Mouse (Mus musculus): ENCODE data around the gene Car12. TPM values are rescaled to one million over a fixed set of nuclear protein-coding genes. Genes with fewer than 3 reads are reported as not detected.

The Car12 gene
- polyA plus RNA-seq (2014; fragmentation: Nextera tagmentation; extraction: Ambion mirVana), result 0.21 and 0.44 TPM in 2 replicates

GRCm38 (mm10) chr9:66713135-66714021, at the start of gene Car12:
Gene Car12 (plus strand): TSS chr9:66713686.
- Histone ChIP-seq H3K4me2 (peak within 1 kb of the TSS; percentile 84), H3K9me3 (ENCODE audit: control insufficient read depth, low read length) (no peaks in the 10 kb centered on the region), H3K27ac (ENCODE audit: low read depth, low read length) (no peak within 1 kb of the TSS), H3K4me3 (ENCODE audit: low read depth, low read length) (peak within 1 kb of the TSS; percentile 46), H3K27me3 (replicated peaks; ENCODE audit: control insufficient read depth, insufficient read depth, low read length) (peaks cover 35% of the 10 kb centered on the region), H3K4me1 (replicated peaks; ENCODE audit: control insufficient read depth, insufficient read depth, low read length) (peaks cover 5% of the 10 kb centered on the region; the same call in 1 of the 2 replicates), H3K36me3 (ENCODE audit: control insufficient read depth, insufficient read depth, low read length) (no peaks in the 10 kb centered on the region), H3K9ac (ENCODE audit: low read depth, low read length) (peak within 1 kb of the TSS; percentile 41)
- 8% methylated on average over 29 of the region's 29 CpGs for WGBS
- ATAC-seq (replicated peaks; ENCODE audit: low FRiP score) (peak; percentile 36), DNase-seq (ENCODE audit: low spot score) (peak; percentile 53)

GRCm38 (mm10) chr9:66663764-66664163, 49.7 kb upstream of the Car12 start:
- Histone ChIP-seq H3K4me1 (replicated peaks; ENCODE audit: control insufficient read depth, insufficient read depth, low read length) (no peaks in the 10 kb centered on the region), H3K27me3 (replicated peaks; ENCODE audit: control insufficient read depth, insufficient read depth, low read length) (no peaks in the 10 kb centered on the region), H3K4me2 (no peak overlapping the region), H3K27ac (ENCODE audit: low read depth, low read length) (no peak overlapping the region), H3K36me3 (ENCODE audit: control insufficient read depth, insufficient read depth, low read length) (no peaks in the 10 kb centered on the region), H3K9me3 (ENCODE audit: control insufficient read depth, low read length) (no peaks in the 10 kb centered on the region), H3K4me3 (ENCODE audit: low read depth, low read length) (no peak overlapping the region), H3K9ac (ENCODE audit: low read depth, low read length) (no peak overlapping the region)
- 75% methylated on average over 3 of the region's 3 CpGs for WGBS
- DNase-seq (ENCODE audit: low spot score) (no peak), ATAC-seq (replicated peaks; ENCODE audit: low FRiP score) (no peak)

DNA sequence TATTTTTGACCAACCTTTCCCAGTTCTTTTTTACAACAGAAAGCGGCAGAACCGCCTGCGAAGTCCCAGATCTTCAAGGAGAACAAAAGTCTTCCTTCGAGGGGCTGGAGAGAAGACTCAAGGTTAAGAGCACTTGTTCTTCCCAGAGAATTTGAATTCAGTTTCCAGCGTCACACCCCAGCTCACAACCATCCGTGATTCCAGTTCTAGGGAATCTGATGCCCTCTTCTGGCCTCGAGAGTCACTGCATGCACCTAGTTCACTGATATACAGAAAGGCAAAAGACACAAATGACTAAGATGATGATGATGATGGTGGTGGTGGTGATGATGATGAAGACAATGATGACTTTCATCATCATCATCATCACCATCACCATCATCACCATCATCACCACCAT, 48.9 kb upstream of the Car12 start:
- H3K27ac ChIP-seq (ENCODE audit: low read depth, low read length), result no peak overlapping the region
- no peaks in the 10 kb centered on the region for H3K4me1 ChIP-seq (replicated peaks; ENCODE audit: control insufficient read depth, insufficient read depth, low read length)
- DNase-seq (ENCODE audit: low spot score) (no peak), ATAC-seq (replicated peaks; ENCODE audit: low FRiP score) (no peak)
- no peaks in the 10 kb centered on the region for H3K36me3 ChIP-seq (ENCODE audit: control insufficient read depth, insufficient read depth, low read length)
- H3K9ac ChIP-seq (ENCODE audit: low read depth, low read length), result no peak overlapping the region
- WGBS, result 78% methylated on average over 7 of the region's 7 CpGs
- no peak overlapping the region for H3K4me2 ChIP-seq
- no peak overlapping the region for H3K4me3 ChIP-seq (ENCODE audit: low read depth, low read length)
- H3K9me3 ChIP-seq (ENCODE audit: control insufficient read depth, low read length), result no peaks in the 10 kb centered on the region
- H3K27me3 ChIP-seq (replicated peaks; ENCODE audit: control insufficient read depth, insufficient read depth, low read length), result no peaks in the 10 kb centered on the region

DNA sequence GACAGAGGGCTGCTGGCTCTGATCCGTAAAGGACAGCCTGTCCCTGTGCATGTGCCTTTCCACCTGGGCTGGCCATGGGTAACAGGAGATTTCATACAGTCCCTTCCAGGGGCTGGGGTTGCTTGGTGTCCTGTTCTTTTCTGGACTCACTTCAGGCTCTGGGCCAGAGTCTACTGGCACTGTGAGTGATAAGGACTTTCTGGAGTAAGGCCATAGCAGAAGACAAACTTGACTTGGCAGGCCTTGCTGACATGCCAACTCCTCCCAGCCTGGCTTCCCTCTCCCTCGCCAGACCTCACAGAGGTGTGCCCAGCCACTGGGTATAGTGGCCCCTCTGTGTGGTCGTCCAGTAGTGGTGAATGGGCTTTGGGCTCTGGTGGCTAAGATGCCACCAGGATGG, 47.3 kb upstream of the Car12 start:
- Histone ChIP-seq H3K4me2 (no peak overlapping the region), H3K9me3 (ENCODE audit: control insufficient read depth, low read length) (no peaks in the 10 kb centered on the region), H3K27ac (ENCODE audit: low read depth, low read length) (no peak overlapping the region), H3K27me3 (replicated peaks; ENCODE audit: control insufficient read depth, insufficient read depth, low read length) (no peaks in the 10 kb centered on the region), H3K4me3 (ENCODE audit: low read depth, low read length) (no peak overlapping the region), H3K36me3 (ENCODE audit: control insufficient read depth, insufficient read depth, low read length) (no peaks in the 10 kb centered on the region), H3K4me1 (replicated peaks; ENCODE audit: control insufficient read depth, insufficient read depth, low read length) (no peaks in the 10 kb centered on the region), H3K9ac (ENCODE audit: low read depth, low read length) (no peak overlapping the region)
- no peak for ATAC-seq (replicated peaks; ENCODE audit: low FRiP score)
- 73% methylated on average over 3 of the region's 3 CpGs for WGBS
- no peak for DNase-seq (ENCODE audit: low spot score)

- Histone ChIP-seq H3K27ac (ENCODE audit: low read depth, low read length) (no peak overlapping the region), H3K36me3 (ENCODE audit: control insufficient read depth, insufficient read depth, low read length) (no peaks in the 10 kb centered on the region), H3K9ac (ENCODE audit: low read depth, low read length) (no peak overlapping the region), H3K4me1 (replicated peaks; ENCODE audit: control insufficient read depth, insufficient read depth, low read length) (no peaks in the 10 kb centered on the region), H3K4me2 (no peak overlapping the region), H3K9me3 (ENCODE audit: control insufficient read depth, low read length) (no peaks in the 10 kb centered on the region), H3K27me3 (replicated peaks; ENCODE audit: control insufficient read depth, insufficient read depth, low read length) (no peaks in the 10 kb centered on the region), H3K4me3 (ENCODE audit: low read depth, low read length) (no peak overlapping the region)
- DNase-seq (ENCODE audit: low spot score) (no peak), ATAC-seq (replicated peaks; ENCODE audit: low FRiP score) (no peak)
- WGBS, result 79% methylated on average over 6 of the region's 6 CpGs
These were observed 46.4 kb upstream of the Car12 start for GRCm38 (mm10) chr9:66667046-66667445.

- no peak for DNase-seq (ENCODE audit: low spot score)
- Histone ChIP-seq H3K27ac (ENCODE audit: low read depth, low read length) (no peak overlapping the region), H3K36me3 (ENCODE audit: control insufficient read depth, insufficient read depth, low read length) (no peaks in the 10 kb centered on the region), H3K9me3 (ENCODE audit: control insufficient read depth, low read length) (no peaks in the 10 kb centered on the region), H3K27me3 (replicated peaks; ENCODE audit: control insufficient read depth, insufficient read depth, low read length) (no peaks in the 10 kb centered on the region), H3K4me3 (ENCODE audit: low read depth, low read length) (no peak overlapping the region), H3K9ac (ENCODE audit: low read depth, low read length) (no peak overlapping the region), H3K4me1 (replicated peaks; ENCODE audit: control insufficient read depth, insufficient read depth, low read length) (no peaks in the 10 kb centered on the region), H3K4me2 (no peak overlapping the region)
- no peak for ATAC-seq (replicated peaks; ENCODE audit: low FRiP score)
- 84% methylated on average over 4 of the region's 4 CpGs for WGBS
These were observed 45.6 kb upstream of the Car12 start for GRCm38 (mm10) chr9:66667868-66668267.

DNA sequence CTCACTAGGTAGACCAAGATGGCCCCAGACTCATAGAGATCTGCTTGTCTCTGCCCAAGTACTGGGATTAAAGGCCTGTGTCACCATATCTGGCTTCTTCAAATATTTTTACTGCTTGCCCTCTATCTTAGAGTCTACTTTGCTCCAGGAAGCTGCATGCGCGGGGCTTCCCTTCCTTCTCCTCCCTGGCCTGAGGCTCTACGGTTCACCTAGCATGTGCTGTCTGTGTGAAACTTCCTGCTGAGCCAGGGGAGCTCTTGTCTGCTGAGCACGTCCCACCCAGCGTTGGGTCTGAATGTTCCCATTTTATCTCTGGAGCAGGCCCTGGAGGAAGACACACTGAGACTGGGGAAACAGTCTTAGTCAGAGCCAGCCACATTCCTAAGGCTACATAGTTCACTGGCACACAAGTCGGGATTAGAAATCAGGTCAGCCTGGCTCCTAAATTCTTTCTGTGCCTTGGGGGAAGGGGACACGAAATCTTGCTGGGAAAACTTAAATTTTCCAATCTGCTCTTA, 43.9 kb upstream of the Car12 start:
- ATAC-seq (replicated peaks; ENCODE audit: low FRiP score) (no peak), DNase-seq (ENCODE audit: low spot score) (no peak)
- no peaks in the 10 kb centered on the region for H3K27me3 ChIP-seq (replicated peaks; ENCODE audit: control insufficient read depth, insufficient read depth, low read length)
- H3K4me2 ChIP-seq, result no peak overlapping the region
- 37% methylated on average over 7 of the region's 7 CpGs for WGBS
- H3K36me3 ChIP-seq (ENCODE audit: control insufficient read depth, insufficient read depth, low read length), result no peaks in the 10 kb centered on the region
- H3K4me3 ChIP-seq (ENCODE audit: low read depth, low read length), result no peak overlapping the region
- H3K9me3 ChIP-seq (ENCODE audit: control insufficient read depth, low read length), result no peaks in the 10 kb centered on the region
- no peak overlapping the region for H3K9ac ChIP-seq (ENCODE audit: low read depth, low read length)
- no peaks in the 10 kb centered on the region for H3K4me1 ChIP-seq (replicated peaks; ENCODE audit: control insufficient read depth, insufficient read depth, low read length)
- H3K27ac ChIP-seq (ENCODE audit: low read depth, low read length), result no peak overlapping the region

GRCm38 (mm10) chr9:66673771-66674170, 39.7 kb upstream of the Car12 start:
- DNase-seq (ENCODE audit: low spot score) (no peak), ATAC-seq (replicated peaks; ENCODE audit: low FRiP score) (no peak)
- Histone ChIP-seq H3K4me3 (ENCODE audit: low read depth, low read length) (no peak overlapping the region), H3K27me3 (replicated peaks; ENCODE audit: control insufficient read depth, insufficient read depth, low read length) (no peaks in the 10 kb centered on the region), H3K36me3 (ENCODE audit: control insufficient read depth, insufficient read depth, low read length) (no peaks in the 10 kb centered on the region), H3K4me2 (no peak overlapping the region), H3K4me1 (replicated peaks; ENCODE audit: control insufficient read depth, insufficient read depth, low read length) (no peaks in the 10 kb centered on the region), H3K27ac (ENCODE audit: low read depth, low read length) (no peak overlapping the region), H3K9ac (ENCODE audit: low read depth, low read length) (no peak overlapping the region), H3K9me3 (ENCODE audit: control insufficient read depth, low read length) (no peaks in the 10 kb centered on the region)
- 47% methylated on average over 2 of the region's 2 CpGs for WGBS

DNA sequence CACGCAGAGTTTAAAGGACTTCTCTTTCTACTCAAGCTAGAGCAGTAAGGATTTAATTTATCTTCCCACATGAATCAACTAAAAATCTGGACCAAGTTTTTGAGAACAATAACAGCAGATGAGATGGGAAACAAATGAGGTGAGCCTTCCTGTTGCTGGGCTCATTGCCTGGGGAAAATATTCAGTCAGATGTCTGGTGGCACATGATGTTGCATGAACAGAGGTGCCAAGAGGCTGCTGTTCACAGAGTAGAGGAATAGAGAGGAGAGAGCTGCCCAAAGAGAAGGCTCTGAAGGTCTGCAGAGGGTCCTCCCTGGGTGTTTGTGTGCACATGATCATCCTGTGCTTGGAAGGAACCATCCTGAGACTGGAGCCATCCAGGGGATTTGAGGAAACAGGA, 37.9 kb upstream of the Car12 start:
- H3K4me2 ChIP-seq, result no peak overlapping the region
- H3K4me3 ChIP-seq (ENCODE audit: low read depth, low read length), result no peak overlapping the region
- 0 out of 2 replicates have a peak, but pooled peaks cover 2% of the 10 kb centered on the region for H3K4me1 ChIP-seq (replicated peaks; ENCODE audit: control insufficient read depth, insufficient read depth, low read length)
- ATAC-seq (replicated peaks; ENCODE audit: low FRiP score) (no peak), DNase-seq (ENCODE audit: low spot score) (no peak)
- H3K36me3 ChIP-seq (ENCODE audit: control insufficient read depth, insufficient read depth, low read length), result no peaks in the 10 kb centered on the region
- no peak overlapping the region for H3K9ac ChIP-seq (ENCODE audit: low read depth, low read length)
- 78% methylated on average over 1 of the region's 1 CpGs for WGBS
- no peak overlapping the region for H3K27ac ChIP-seq (ENCODE audit: low read depth, low read length)
- no peaks in the 10 kb centered on the region for H3K27me3 ChIP-seq (replicated peaks; ENCODE audit: control insufficient read depth, insufficient read depth, low read length)
- no peaks in the 10 kb centered on the region for H3K9me3 ChIP-seq (ENCODE audit: control insufficient read depth, low read length)

Measured in liver, embryonic 11.5 days (tissue).